Mouse (Mus musculus): ENCODE results near the gene Aak1. TPM values are rescaled to one million over a fixed set of nuclear protein-coding genes. Genes with fewer than 3 reads are reported as not detected.
A peak's percentile ranks its signal among the peaks of the same experiment; 100 is the strongest.

Aak1 gene
- polyA plus RNA-seq, 1 experiment from 2014 or later = 13.7 TPM

- Histone ChIP-seq H3K4me2 (ENCODE audit: low read depth, low read length) (no peak overlapping the region), H3K36me3 (ENCODE audit: control insufficient read depth, insufficient read depth, low read length) (no peaks in the 10 kb centered on the region), H3K9ac (ENCODE audit: low read length) (no peak overlapping the region), H3K27me3 (ENCODE audit: control insufficient read depth, insufficient read depth, low read length) (no peaks in the 10 kb centered on the region), H3K9me3 (replicated peaks; ENCODE audit: control insufficient read depth, low read length) (no peaks in the 10 kb centered on the region), H3K4me3 (replicated peaks; ENCODE audit: low read length) (no peak overlapping the region), H3K27ac (ENCODE audit: low read length) (no peak overlapping the region), H3K4me1 (ENCODE audit: control insufficient read depth, insufficient read depth, low read length) (peaks cover 11% of the 10 kb centered on the region)
- no peak for ATAC-seq (ENCODE audit: insufficient read depth, low FRiP score)
- WGBS = 77% methylated on average over 6 of the region's 6 CpGs
Measured at GRCm38 (mm10) chr6:86829768-86830167, 19.5 kb upstream of the Aak1 start.

- H3K27me3 ChIP-seq (ENCODE audit: control insufficient read depth, insufficient read depth, low read length) = no peaks in the 10 kb centered on the region
- peak overlapping the region; percentile 36 for H3K9ac ChIP-seq (ENCODE audit: low read length)
- H3K4me2 ChIP-seq (ENCODE audit: low read depth, low read length) = peak overlapping the region; percentile 21; the same call in 1 of the 2 replicates
- H3K4me3 ChIP-seq (replicated peaks; ENCODE audit: low read length) = no peak overlapping the region
- peak overlapping the region; percentile 90 for H3K27ac ChIP-seq (ENCODE audit: low read length)
- H3K36me3 ChIP-seq (ENCODE audit: control insufficient read depth, insufficient read depth, low read length) = no peaks in the 10 kb centered on the region
- no peaks in the 10 kb centered on the region for H3K9me3 ChIP-seq (replicated peaks; ENCODE audit: control insufficient read depth, low read length)
- 38% methylated on average over 10 of the region's 10 CpGs for WGBS
- peak; percentile 57; the same call in 1 of the 2 replicates for ATAC-seq (ENCODE audit: insufficient read depth, low FRiP score)
- H3K4me1 ChIP-seq (ENCODE audit: control insufficient read depth, insufficient read depth, low read length) = peaks cover 11% of the 10 kb centered on the region
Measured at GRCm38 (mm10) chr6:86830738-86831500, 18.4 kb upstream of the Aak1 start.

GRCm38 (mm10) chr6:86832802-86833502, 16.4 kb upstream of the Aak1 start:
- Histone ChIP-seq H3K27me3 (ENCODE audit: control insufficient read depth, insufficient read depth, low read length) (no peaks in the 10 kb centered on the region), H3K9ac (ENCODE audit: low read length) (no peak overlapping the region), H3K4me2 (ENCODE audit: low read depth, low read length) (no peak overlapping the region), H3K27ac (ENCODE audit: low read length) (peak overlapping the region; percentile 62), H3K36me3 (ENCODE audit: control insufficient read depth, insufficient read depth, low read length) (no peaks in the 10 kb centered on the region), H3K9me3 (replicated peaks; ENCODE audit: control insufficient read depth, low read length) (no peaks in the 10 kb centered on the region), H3K4me3 (replicated peaks; ENCODE audit: low read length) (no peak overlapping the region), H3K4me1 (ENCODE audit: control insufficient read depth, insufficient read depth, low read length) (peaks cover 11% of the 10 kb centered on the region)
- ATAC-seq (ENCODE audit: insufficient read depth, low FRiP score) = peak; percentile 65; the same call in 1 of the 2 replicates
- WGBS = 59% methylated on average over 13 of the region's 13 CpGs

- no peak for ATAC-seq (ENCODE audit: insufficient read depth, low FRiP score)
- 72% methylated on average over 2 of the region's 2 CpGs for whole genome bisulfite sequencing
- Histone ChIP-seq H3K27me3 (ENCODE audit: control insufficient read depth, insufficient read depth, low read length) (no peaks in the 10 kb centered on the region), H3K4me1 (ENCODE audit: control insufficient read depth, insufficient read depth, low read length) (no peaks in the 10 kb centered on the region), H3K27ac (ENCODE audit: low read length) (no peak overlapping the region), H3K36me3 (ENCODE audit: control insufficient read depth, insufficient read depth, low read length) (no peaks in the 10 kb centered on the region), H3K4me2 (ENCODE audit: low read depth, low read length) (no peak overlapping the region), H3K4me3 (replicated peaks; ENCODE audit: low read length) (no peak overlapping the region), H3K9me3 (replicated peaks; ENCODE audit: control insufficient read depth, low read length) (no peaks in the 10 kb centered on the region), H3K9ac (ENCODE audit: low read length) (no peak overlapping the region)
Measured at GRCm38 (mm10) chr6:86839089-86839488, 10.2 kb upstream of the Aak1 start.

- 56% methylated on average over 3 of the region's 3 CpGs for WGBS
Measured at GRCm38 (mm10) chr6:86841949-86842348, 7.4 kb upstream of the Aak1 start.

GRCm38 (mm10) chr6:86843636-86844035, 5.7 kb upstream of the Aak1 start:
- no peak overlapping the region for H3K4me2 ChIP-seq (ENCODE audit: low read depth, low read length)
- H3K36me3 ChIP-seq (ENCODE audit: control insufficient read depth, insufficient read depth, low read length) = no peaks in the 10 kb centered on the region
- no peaks in the 10 kb centered on the region for H3K9me3 ChIP-seq (replicated peaks; ENCODE audit: control insufficient read depth, low read length)
- H3K27ac ChIP-seq (ENCODE audit: low read length) = no peak overlapping the region
- H3K27me3 ChIP-seq (ENCODE audit: control insufficient read depth, insufficient read depth, low read length) = no peaks in the 10 kb centered on the region
- H3K4me1 ChIP-seq (ENCODE audit: control insufficient read depth, insufficient read depth, low read length) = no peaks in the 10 kb centered on the region
- H3K9ac ChIP-seq (ENCODE audit: low read length) = no peak overlapping the region
- WGBS = 67% methylated on average over 3 of the region's 3 CpGs
- H3K4me3 ChIP-seq (replicated peaks; ENCODE audit: low read length) = no peak overlapping the region
- ATAC-seq (ENCODE audit: insufficient read depth, low FRiP score) = no peak

More at GRCm38 (mm10) chr6:86841949-86842348, 7.4 kb upstream of the Aak1 start:
- H3K4me2 ChIP-seq (ENCODE audit: low read depth, low read length) = no peak overlapping the region
- H3K9me3 ChIP-seq (replicated peaks; ENCODE audit: control insufficient read depth, low read length) = no peaks in the 10 kb centered on the region
- H3K4me3 ChIP-seq (replicated peaks; ENCODE audit: low read length) = no peak overlapping the region
- no peaks in the 10 kb centered on the region for H3K27me3 ChIP-seq (ENCODE audit: control insufficient read depth, insufficient read depth, low read length)
- no peak overlapping the region for H3K9ac ChIP-seq (ENCODE audit: low read length)
- no peak for ATAC-seq (ENCODE audit: insufficient read depth, low FRiP score)
- no peak overlapping the region for H3K27ac ChIP-seq (ENCODE audit: low read length)
- H3K4me1 ChIP-seq (ENCODE audit: control insufficient read depth, insufficient read depth, low read length) = no peaks in the 10 kb centered on the region
- no peaks in the 10 kb centered on the region for H3K36me3 ChIP-seq (ENCODE audit: control insufficient read depth, insufficient read depth, low read length)

GRCm38 (mm10) chr6:86846467-86846866, 2.9 kb upstream of the Aak1 start:
- H3K9ac ChIP-seq (ENCODE audit: low read length) = no peak overlapping the region
- H3K9me3 ChIP-seq (replicated peaks; ENCODE audit: control insufficient read depth, low read length) = no peaks in the 10 kb centered on the region
- H3K4me3 ChIP-seq (replicated peaks; ENCODE audit: low read length) = no peak overlapping the region
- no peak overlapping the region for H3K4me2 ChIP-seq (ENCODE audit: low read depth, low read length)
- 82% methylated on average over 4 of the region's 4 CpGs for WGBS
- no peak overlapping the region for H3K27ac ChIP-seq (ENCODE audit: low read length)
- H3K27me3 ChIP-seq (ENCODE audit: control insufficient read depth, insufficient read depth, low read length) = no peaks in the 10 kb centered on the region
- no peaks in the 10 kb centered on the region for H3K36me3 ChIP-seq (ENCODE audit: control insufficient read depth, insufficient read depth, low read length)
- H3K4me1 ChIP-seq (ENCODE audit: control insufficient read depth, insufficient read depth, low read length) = peaks cover 6% of the 10 kb centered on the region
- ATAC-seq (ENCODE audit: insufficient read depth, low FRiP score) = no peak

- H3K9me3 ChIP-seq (replicated peaks; ENCODE audit: control insufficient read depth, low read length) = no peaks in the 10 kb centered on the region
- WGBS = 87% methylated on average over 8 of the region's 8 CpGs
- H3K9ac ChIP-seq (ENCODE audit: low read length) = no peak overlapping the region
- H3K4me2 ChIP-seq (ENCODE audit: low read depth, low read length) = no peak overlapping the region
- no peaks in the 10 kb centered on the region for H3K36me3 ChIP-seq (ENCODE audit: control insufficient read depth, insufficient read depth, low read length)
- peaks cover 18% of the 10 kb centered on the region for H3K4me1 ChIP-seq (ENCODE audit: control insufficient read depth, insufficient read depth, low read length)
- no peak for ATAC-seq (ENCODE audit: insufficient read depth, low FRiP score)
- H3K27me3 ChIP-seq (ENCODE audit: control insufficient read depth, insufficient read depth, low read length) = no peaks in the 10 kb centered on the region
- H3K4me3 ChIP-seq (replicated peaks; ENCODE audit: low read length) = no peak overlapping the region
- H3K27ac ChIP-seq (ENCODE audit: low read length) = no peak overlapping the region
Measured at GRCm38 (mm10) chr6:86847816-86848215, 1.5 kb upstream of the Aak1 start.

GRCm38 (mm10) chr6:86848580-86848914, 770 bp upstream of the Aak1 start:
- Histone ChIP-seq H3K36me3 (ENCODE audit: control insufficient read depth, insufficient read depth, low read length) (no peaks in the 10 kb centered on the region), H3K27me3 (ENCODE audit: control insufficient read depth, insufficient read depth, low read length) (no peaks in the 10 kb centered on the region), H3K27ac (ENCODE audit: low read length) (peak overlapping the region; percentile 99), H3K4me1 (ENCODE audit: control insufficient read depth, insufficient read depth, low read length) (peaks cover 23% of the 10 kb centered on the region), H3K4me3 (replicated peaks; ENCODE audit: low read length) (peak overlapping the region; percentile 80), H3K4me2 (ENCODE audit: low read depth, low read length) (peak overlapping the region; percentile 76), H3K9me3 (replicated peaks; ENCODE audit: control insufficient read depth, low read length) (no peaks in the 10 kb centered on the region), H3K9ac (ENCODE audit: low read length) (peak overlapping the region; percentile 94)
- under 1% methylated on average over 12 of the region's 12 CpGs for WGBS
- ATAC-seq (ENCODE audit: insufficient read depth, low FRiP score) = peak; percentile 12; the same call in 1 of the 2 replicates

All from stomach, embryonic 16.5 days (tissue).